Mouse (Mus musculus) hindbrain, postnatal 0 days (tissue): Measurements from ENCODE around the gene Dlg3. TPM values are rescaled to one million over a fixed set of nuclear protein-coding genes. Genes with fewer than 3 reads are reported as not detected.
A peak's percentile ranks its signal among the peaks of the same experiment; 100 is the strongest.

ENCODE experiments used
- ATAC-seq: fragments of 200-750 bp; cut with Nextera tagmentation; 2 replicates; pipeline ENCODE4 v1.8.0; 2017; ENCODE audit warnings: mild to moderate bottlenecking, moderate TSS enrichment, moderate library complexity
- DNase-seq: peaks from one replicate; pipeline ENCODE4 v3.0.0-alpha.2; 2015; ENCODE audit warnings: low spot score
- H3K27ac ChIP-seq: fragments of 300-500 bp; sonication (generic); 2 replicates; pipeline ENCODE4 v1.5.1; 2014; ENCODE audit warnings: mild to moderate bottlenecking
- H3K27me3 ChIP-seq: fragments of 300-500 bp; sonication (generic); 2 replicates; pipeline ENCODE4 v1.6.1; 2014; ENCODE audit warnings: low read length, mixed read lengths; ENCODE audit not compliant: insufficient read depth
- H3K36me3 ChIP-seq: fragments of 300-500 bp; sonication (generic); 2 replicates; pipeline ENCODE4 v1.6.1; 2014; ENCODE audit warnings: low read length, mixed read lengths; ENCODE audit not compliant: insufficient read depth
- H3K4me1 ChIP-seq: fragments of 300-500 bp; sonication (generic); 2 replicates; pipeline ENCODE4 v1.6.1; 2014; ENCODE audit warnings: antibody characterized with exemption, low read length, mixed read lengths; ENCODE audit not compliant: insufficient read depth
- H3K4me2 ChIP-seq: fragments of 300-500 bp; sonication (generic); 2 replicates; pipeline ENCODE4 v1.6.1; 2014; ENCODE audit warnings: low read depth, mild to moderate bottlenecking, low read length, moderate library complexity, mixed read lengths
- H3K4me3 ChIP-seq: fragments of 300-500 bp; sonication (generic); 2 replicates; pipeline ENCODE4 v1.5.1; 2014; ENCODE audit warnings: low read length
- H3K9ac ChIP-seq: fragments of 300-500 bp; sonication (generic); replicated peaks from 2 replicates; pipeline ENCODE4 v1.6.1; 2014; ENCODE audit warnings: mild to moderate bottlenecking, low read length, moderate library complexity, mixed read lengths
- H3K9me3 ChIP-seq: fragments of 300-500 bp; sonication (generic); 2 replicates; pipeline ENCODE4 v1.6.1; 2016; ENCODE audit warnings: low read length, mixed read lengths
- CTCF ChIP-seq: IDR thresholded peaks from 2 replicates; pipeline ENCODE4 v1.5.1; 2016; ENCODE audit warnings: antibody characterized with exemption, control low read depth, low read depth
- WGBS: fragments of 180-500 bp; shearing (Covaris S2); extraction: QIAGEN DNeasy Blood & Tissue Kit; methylation state at CpG from one replicate; pipeline ENCODE4 v1.1.7; 2014; 5-methylcytosine and 5-hydroxymethylcytosine counted together
- polyA plus RNA-seq: library from polyadenylated mRNA; unstranded; fragments of >200 nt; fragmentation: Nextera tagmentation; extraction: Ambion mirVana; gene quantifications from 2 replicates; pipeline ENCODE4 v1.2.1, GENCODE M21; 2015
- total RNA-seq: library from RNA; depleted of rRNA; stranded (reverse); fragments of >200 nt; gene quantifications from 2 replicates; pipeline ENCODE4 v1.2.3, GENCODE M21; 2014

The Dlg3 gene
- total and polyA plus RNA-seq, 2 experiments from 2014 or later = 2.9 to 39.9 TPM

DNA sequence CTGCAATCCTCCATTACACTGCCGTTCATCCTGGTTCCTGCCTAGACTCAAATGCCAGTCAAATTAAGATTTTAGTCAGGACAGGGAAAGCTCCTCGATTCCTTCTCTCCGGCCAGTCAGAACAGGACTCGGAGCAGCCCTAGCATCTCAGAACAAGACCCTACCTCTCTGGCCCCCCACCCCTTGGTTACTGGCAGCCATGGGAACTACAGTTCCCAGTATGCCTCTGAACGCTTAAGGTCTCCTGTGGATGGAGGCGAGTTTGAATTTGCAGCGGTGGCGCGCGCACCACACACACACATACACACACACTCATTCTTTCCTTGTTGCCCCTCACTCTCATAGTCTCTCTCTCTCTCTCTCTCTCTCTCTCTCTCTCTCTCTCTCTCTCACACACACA, 28.1 kb upstream of the Dlg3 start:
- no peaks in the 10 kb centered on the region for H3K36me3 ChIP-seq
- WGBS = 37% methylated on average over 10 of the region's 10 CpGs
- H3K4me3 ChIP-seq = peak overlapping the region; percentile 27
- ATAC-seq (peak; percentile 71), DNase-seq (peak; percentile 49)
- peak overlapping the region; percentile 51 for H3K4me2 ChIP-seq
- no peaks in the 10 kb centered on the region for H3K4me1 ChIP-seq
- no peaks in the 10 kb centered on the region for H3K9me3 ChIP-seq
- H3K9ac ChIP-seq = 0 out of 2 replicates have a peak overlapping the region, but pooled peaks have one; percentile 21
- no peaks in the 10 kb centered on the region for H3K27me3 ChIP-seq
- H3K27ac ChIP-seq = peak overlapping the region; percentile 41; the same call in 1 of the 2 replicates
- no peak for TF ChIP-seq CTCF

- H3K27ac ChIP-seq = no peak overlapping the region
- no peaks in the 10 kb centered on the region for H3K27me3 ChIP-seq
- H3K4me1 ChIP-seq = no peaks in the 10 kb centered on the region
- DNase-seq (no peak), ATAC-seq (no peak)
- WGBS = 68% methylated on average over 6 of the region's 6 CpGs
- H3K36me3 ChIP-seq = no peaks in the 10 kb centered on the region
- no peak overlapping the region for H3K4me3 ChIP-seq
- no peaks in the 10 kb centered on the region for H3K9me3 ChIP-seq
- H3K9ac ChIP-seq = no peak overlapping the region
- no peak overlapping the region for H3K4me2 ChIP-seq
- TF ChIP-seq CTCF = no peak
Observed at GRCm38 (mm10) chrX:100740785-100741184, 26.7 kb upstream of the Dlg3 start.

DNA sequence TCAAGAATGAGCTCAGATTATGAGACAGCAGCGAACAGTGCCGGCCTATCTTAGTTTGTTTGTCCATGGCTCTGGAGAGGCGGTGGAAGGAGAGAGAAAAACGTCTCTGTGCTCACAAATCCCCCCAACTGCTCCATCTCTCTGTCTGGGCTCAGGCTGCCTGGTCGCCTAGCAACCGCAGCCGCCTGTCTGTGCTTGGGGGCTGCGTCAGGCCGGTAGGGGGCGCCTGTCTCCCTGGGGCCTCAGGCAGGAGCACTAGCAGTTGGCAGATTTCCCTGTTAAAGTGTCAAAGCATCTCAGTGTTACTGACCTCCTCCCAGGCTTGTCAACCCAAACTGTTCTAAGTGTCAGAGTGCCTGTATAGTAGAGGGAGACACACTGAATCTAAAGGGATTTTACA, 25.6 kb upstream of the Dlg3 start:
- Histone ChIP-seq H3K4me1 (no peaks in the 10 kb centered on the region), H3K27ac (no peak overlapping the region), H3K9ac (no peak overlapping the region), H3K36me3 (no peaks in the 10 kb centered on the region), H3K4me3 (no peak overlapping the region), H3K9me3 (no peaks in the 10 kb centered on the region), H3K4me2 (0 out of 2 replicates have a peak overlapping the region, but pooled peaks have one; percentile 1), H3K27me3 (no peaks in the 10 kb centered on the region)
- WGBS = 18% methylated on average over 10 of the region's 10 CpGs
- DNase-seq = peak; percentile 83
- peak; percentile 79 for TF ChIP-seq CTCF
- peak; percentile 90 for ATAC-seq

- H3K9ac ChIP-seq = no peak overlapping the region
- no peak overlapping the region for H3K4me2 ChIP-seq
- ATAC-seq (no peak), DNase-seq (no peak)
- H3K36me3 ChIP-seq = no peaks in the 10 kb centered on the region
- 82% methylated on average over 6 of the region's 6 CpGs for WGBS
- TF ChIP-seq CTCF = peak; percentile 50
- no peaks in the 10 kb centered on the region for H3K9me3 ChIP-seq
- H3K4me1 ChIP-seq = no peaks in the 10 kb centered on the region
- no peak overlapping the region for H3K4me3 ChIP-seq
- H3K27me3 ChIP-seq = no peaks in the 10 kb centered on the region
- H3K27ac ChIP-seq = no peak overlapping the region
Observed at GRCm38 (mm10) chrX:100765855-100766254, 1.7 kb upstream of the Dlg3 start.

DNA sequence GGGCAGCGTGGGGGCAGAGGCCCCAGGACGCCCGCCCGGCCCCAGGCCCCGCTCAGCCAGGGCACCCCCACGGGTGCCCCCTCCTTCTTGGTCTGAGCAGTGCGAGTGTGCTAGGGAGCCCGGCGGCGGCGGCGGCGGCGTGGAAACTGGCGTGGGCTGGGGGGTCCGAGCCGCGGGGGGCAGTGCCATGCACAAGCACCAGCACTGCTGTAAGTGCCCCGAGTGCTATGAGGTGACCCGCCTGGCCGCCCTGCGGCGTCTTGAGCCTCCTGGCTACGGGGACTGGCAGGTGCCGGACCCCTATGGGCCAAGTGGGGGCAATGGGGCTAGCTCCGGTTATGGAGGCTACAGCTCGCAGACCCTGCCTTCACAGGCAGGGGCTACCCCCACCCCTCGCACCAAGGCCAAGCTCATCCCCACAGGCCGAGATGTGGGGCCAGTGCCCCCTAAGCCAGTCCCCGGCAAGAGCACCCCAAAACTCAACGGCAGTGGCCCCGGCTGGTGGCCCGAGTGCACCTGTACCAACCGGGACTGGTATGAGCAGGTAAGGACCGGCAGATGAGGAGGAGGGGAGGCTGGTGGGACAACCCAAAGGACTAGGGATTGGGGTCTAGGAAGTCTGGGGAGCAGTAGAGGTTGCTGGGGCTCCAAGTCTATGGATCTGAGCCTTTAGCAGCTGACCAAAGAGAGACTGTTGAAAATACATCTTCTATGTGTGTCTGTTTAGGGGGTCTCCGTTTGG, 534 bp downstream of the Dlg3 start:
- peak; percentile 42 for ATAC-seq
- H3K9me3 ChIP-seq = no peaks in the 10 kb centered on the region
- H3K27ac ChIP-seq = peak overlapping the region; percentile 82
- no peaks in the 10 kb centered on the region for H3K4me1 ChIP-seq
- H3K9ac ChIP-seq = peak overlapping the region; percentile 71
- WGBS = 40% methylated on average over 31 of the region's 36 CpGs
- DNase-seq = no peak
- no peak for TF ChIP-seq CTCF
- no peaks in the 10 kb centered on the region for H3K27me3 ChIP-seq
- peak overlapping the region; percentile 56 for H3K4me2 ChIP-seq
- H3K4me3 ChIP-seq = peak overlapping the region; percentile 64
- H3K36me3 ChIP-seq = no peaks in the 10 kb centered on the region

- TF ChIP-seq CTCF = no peak
- H3K36me3 ChIP-seq = no peaks in the 10 kb centered on the region
- H3K27ac ChIP-seq = peak overlapping the region; percentile 82
- H3K4me2 ChIP-seq = peak overlapping the region; percentile 56
- WGBS = 68% methylated on average over 5 of the region's 5 CpGs
- H3K27me3 ChIP-seq = no peaks in the 10 kb centered on the region
- H3K4me1 ChIP-seq = no peaks in the 10 kb centered on the region
- peak; percentile 10 for DNase-seq
- no peaks in the 10 kb centered on the region for H3K9me3 ChIP-seq
- no peak for ATAC-seq
- peak overlapping the region; percentile 71 for H3K9ac ChIP-seq
- peak overlapping the region; percentile 64 for H3K4me3 ChIP-seq
Observed at GRCm38 (mm10) chrX:100769281-100769680, 1.8 kb downstream of the Dlg3 start.

GRCm38 (mm10) chrX:100774341-100774811, 6.9 kb downstream of the Dlg3 start:
- peak; percentile 14; the same call in 1 of the 2 replicates for ATAC-seq
- peak; percentile 70 for DNase-seq
- H3K4me1 ChIP-seq = no peaks in the 10 kb centered on the region
- TF ChIP-seq CTCF = peak; percentile 65
- no peak overlapping the region; the same call in 1 of the 2 replicates for H3K9ac ChIP-seq
- H3K27ac ChIP-seq = no peak overlapping the region
- H3K9me3 ChIP-seq = no peaks in the 10 kb centered on the region
- H3K27me3 ChIP-seq = no peaks in the 10 kb centered on the region
- H3K4me2 ChIP-seq = peak overlapping the region; percentile 50
- 29% methylated on average over 23 of the region's 23 CpGs for WGBS
- peak overlapping the region; percentile 34 for H3K4me3 ChIP-seq
- no peaks in the 10 kb centered on the region for H3K36me3 ChIP-seq
